Mouse (Mus musculus): ENCODE measurements around the gene Ephb2. TPM values are rescaled to one million over a fixed set of nuclear protein-coding genes. Genes with fewer than 3 reads are reported as not detected.

Ephb2 gene
- polyA plus RNA-seq, 1 experiment from 2014 or later: 0.07 TPM

DNA sequence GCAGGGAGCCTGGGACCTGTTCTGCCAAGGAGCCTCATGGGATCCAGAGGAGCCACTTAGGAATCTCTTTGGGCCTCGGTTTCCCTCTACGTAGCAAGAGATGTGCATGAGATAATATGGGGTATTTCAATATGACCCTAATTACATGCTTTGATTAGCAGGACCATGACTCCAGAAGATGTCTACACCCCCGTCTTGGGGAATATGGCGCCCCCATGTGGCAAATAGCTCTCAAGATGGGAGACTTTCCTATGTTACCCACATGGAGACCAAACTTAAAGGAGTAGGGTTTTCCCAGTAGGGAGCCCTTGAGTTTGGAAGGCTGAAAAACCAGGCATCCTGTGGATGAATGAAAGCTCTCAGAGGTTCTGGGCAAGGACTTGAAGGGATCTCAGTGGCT, 147.7 kb downstream of the Ephb2 start:
- Histone ChIP-seq H3K27ac (no peak overlapping the region), H3K79me2 (ENCODE audit: inconsistent target) (no peaks in the 10 kb centered on the region), H3K36me3 (ENCODE audit: inconsistent target) (no peaks in the 10 kb centered on the region), H3K4me3 (ENCODE audit: inconsistent target) (no peak overlapping the region)
- 45% methylated on average over 3 of the region's 4 CpGs for WGBS (ENCODE audit: missing documents)

DNA sequence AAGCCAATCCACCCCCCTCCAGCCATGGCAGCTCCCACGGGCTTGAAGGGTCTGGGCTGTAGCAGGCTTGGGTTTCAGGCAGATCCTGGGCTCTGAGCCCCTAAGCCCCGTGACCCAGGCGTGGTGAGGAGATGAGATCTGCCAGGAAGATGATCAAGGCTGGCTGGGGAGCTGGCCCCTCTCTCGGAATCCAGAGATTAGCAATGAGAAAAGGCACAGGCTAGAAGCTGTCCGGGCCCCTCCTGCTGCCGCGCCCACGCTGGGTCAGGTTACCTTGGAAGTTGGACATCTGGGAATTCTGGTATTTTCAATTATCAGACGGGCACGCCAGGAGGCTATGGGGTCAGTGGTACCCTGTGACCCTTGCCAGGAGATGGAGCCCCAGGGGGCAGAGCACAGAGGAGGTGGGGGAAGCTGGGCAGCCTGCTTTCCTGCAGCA, 150.3 kb downstream of the Ephb2 start:
- H3K27ac ChIP-seq: no peak overlapping the region
- no peaks in the 10 kb centered on the region for H3K36me3 ChIP-seq (ENCODE audit: inconsistent target)
- H3K79me2 ChIP-seq (ENCODE audit: inconsistent target): no peaks in the 10 kb centered on the region
- no peak overlapping the region for H3K4me3 ChIP-seq (ENCODE audit: inconsistent target)
- WGBS (ENCODE audit: missing documents): 97% methylated on average over 10 of the region's 10 CpGs

DNA sequence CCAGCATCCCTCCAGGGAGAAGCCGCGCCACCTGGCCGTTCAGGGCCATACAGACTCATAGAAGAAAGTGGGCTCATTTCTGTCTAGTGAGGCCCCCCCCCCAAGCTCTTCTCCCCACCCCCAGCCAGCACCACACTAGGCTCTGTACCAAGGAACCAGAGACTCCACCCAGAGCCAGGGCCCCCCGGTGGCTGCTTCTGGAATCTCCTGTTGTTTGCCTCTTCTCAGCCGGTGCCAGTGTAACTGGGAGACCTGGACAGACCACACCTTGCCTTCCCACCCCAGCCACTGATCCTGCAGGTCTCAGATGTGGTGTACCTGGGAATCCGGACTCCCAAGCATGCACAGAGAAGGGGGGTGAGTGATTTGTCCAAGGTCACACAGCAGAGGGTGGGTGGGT, 151.3 kb downstream of the Ephb2 start:
- Histone ChIP-seq H3K79me2 (ENCODE audit: inconsistent target) (no peaks in the 10 kb centered on the region), H3K36me3 (ENCODE audit: inconsistent target) (no peaks in the 10 kb centered on the region), H3K4me3 (ENCODE audit: inconsistent target) (no peak overlapping the region), H3K27ac (no peak overlapping the region)
- WGBS (ENCODE audit: missing documents): 85% methylated on average over 6 of the region's 6 CpGs

GRCm38 (mm10) chr4:136680641-136681040, 155.1 kb downstream of the Ephb2 start:
- no peaks in the 10 kb centered on the region for H3K36me3 ChIP-seq (ENCODE audit: inconsistent target)
- 97% methylated on average over 14 of the region's 14 CpGs for WGBS (ENCODE audit: missing documents)
- H3K4me3 ChIP-seq (ENCODE audit: inconsistent target): no peak overlapping the region
- H3K27ac ChIP-seq: no peak overlapping the region
- no peaks in the 10 kb centered on the region for H3K79me2 ChIP-seq (ENCODE audit: inconsistent target)

DNA sequence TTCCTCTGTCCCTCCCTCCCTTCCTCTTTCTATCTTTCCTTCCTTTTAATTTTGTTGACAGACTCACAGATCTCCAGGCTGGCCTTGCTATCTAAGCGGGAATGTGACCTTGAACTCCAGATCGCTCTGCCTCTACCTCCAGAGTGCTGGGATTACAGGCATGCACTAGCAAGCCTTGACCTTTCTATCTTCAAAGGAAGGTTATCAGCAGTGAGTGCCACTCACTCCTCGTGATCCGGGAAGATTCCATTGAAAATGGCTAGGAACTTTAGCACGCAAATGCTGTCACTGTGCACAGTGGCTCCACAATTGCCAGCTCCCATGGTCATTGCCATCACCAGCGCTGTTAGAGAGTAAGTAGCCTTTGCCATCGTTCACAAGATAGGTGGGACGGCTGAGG, 156.6 kb downstream of the Ephb2 start:
- Histone ChIP-seq H3K27ac (no peak overlapping the region), H3K4me3 (ENCODE audit: inconsistent target) (no peak overlapping the region), H3K79me2 (ENCODE audit: inconsistent target) (no peaks in the 10 kb centered on the region), H3K36me3 (ENCODE audit: inconsistent target) (no peaks in the 10 kb centered on the region)
- 94% methylated on average over 8 of the region's 8 CpGs for WGBS (ENCODE audit: missing documents)

GRCm38 (mm10) chr4:136678480-136678879, 157.3 kb downstream of the Ephb2 start:
- WGBS (ENCODE audit: missing documents): 4% methylated on average over 3 of the region's 3 CpGs
- Histone ChIP-seq H3K36me3 (ENCODE audit: inconsistent target) (no peaks in the 10 kb centered on the region), H3K79me2 (ENCODE audit: inconsistent target) (no peaks in the 10 kb centered on the region), H3K4me3 (ENCODE audit: inconsistent target) (no peak overlapping the region), H3K27ac (no peak overlapping the region)

DNA sequence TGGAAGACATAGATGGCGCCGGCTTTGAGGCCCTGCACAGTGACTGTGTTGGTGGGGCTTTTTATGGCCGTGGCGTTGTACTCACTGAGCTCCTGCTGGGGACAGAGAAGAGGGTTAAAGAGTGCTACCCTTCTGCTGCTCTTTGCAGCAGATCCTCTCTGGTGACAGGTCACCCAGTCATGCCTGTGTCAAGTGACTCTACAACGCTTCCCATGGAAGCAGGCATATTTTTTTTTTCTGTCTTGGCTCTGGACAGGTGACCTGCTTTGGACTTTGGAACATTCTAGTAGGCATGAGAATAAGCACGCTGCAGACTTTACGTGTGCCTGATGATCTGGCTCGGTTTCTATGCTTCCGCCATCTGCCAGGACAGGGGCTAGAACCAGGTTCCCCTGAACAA, 160.3 kb downstream of the Ephb2 start:
- no peaks in the 10 kb centered on the region for H3K79me2 ChIP-seq (ENCODE audit: inconsistent target)
- H3K36me3 ChIP-seq (ENCODE audit: inconsistent target): no peaks in the 10 kb centered on the region
- 88% methylated on average over 8 of the region's 9 CpGs for WGBS (ENCODE audit: missing documents)
- H3K4me3 ChIP-seq (ENCODE audit: inconsistent target): no peak overlapping the region
- no peak overlapping the region for H3K27ac ChIP-seq

DNA sequence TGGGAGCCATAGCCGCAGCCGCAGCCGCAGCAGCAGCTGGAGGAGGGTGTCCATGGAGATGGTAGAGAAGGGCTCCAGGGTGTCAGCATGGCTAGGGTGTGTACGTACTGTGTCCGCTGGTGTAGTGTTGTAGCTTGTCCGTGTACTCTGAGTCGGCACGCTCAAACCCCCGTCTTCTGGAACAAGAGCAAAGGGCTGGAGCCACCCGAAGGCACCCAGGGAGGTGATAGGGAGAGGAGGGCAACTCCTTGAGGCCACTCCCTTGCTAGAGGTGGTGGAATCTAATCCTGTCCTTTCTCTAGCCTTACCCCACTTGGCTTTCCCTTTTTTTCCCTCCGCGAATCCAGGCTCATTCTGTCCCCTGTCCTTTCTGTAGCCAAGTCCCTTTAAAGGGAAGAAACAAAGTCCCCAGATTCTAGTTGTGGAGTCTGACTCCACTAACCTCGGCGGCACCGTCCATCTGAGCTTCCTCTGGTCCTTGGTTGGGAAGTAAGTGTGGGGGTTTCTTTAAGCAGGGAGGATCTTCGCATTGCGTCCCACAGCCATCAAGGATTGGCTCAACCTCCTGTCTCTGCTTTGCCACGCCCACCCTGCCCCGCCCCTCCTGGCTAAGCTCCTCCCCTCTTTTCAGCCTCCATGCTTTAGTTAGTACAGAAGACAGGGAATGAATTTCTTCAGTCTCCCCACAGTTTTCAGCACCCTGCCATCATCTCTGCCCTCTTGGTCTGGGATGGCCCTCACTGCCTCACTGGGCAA, 163.3 kb downstream of the Ephb2 start:
- Histone ChIP-seq H3K79me2 (ENCODE audit: inconsistent target) (no peaks in the 10 kb centered on the region), H3K27ac (no peak overlapping the region), H3K4me3 (ENCODE audit: inconsistent target) (no peak overlapping the region), H3K36me3 (ENCODE audit: inconsistent target) (no peaks in the 10 kb centered on the region)
- 94% methylated on average over 16 of the region's 19 CpGs for WGBS (ENCODE audit: missing documents)

GRCm38 (mm10) chr4:136667757-136668156, 168.0 kb downstream of the Ephb2 start:
- no peak overlapping the region for H3K4me3 ChIP-seq (ENCODE audit: inconsistent target)
- H3K79me2 ChIP-seq (ENCODE audit: inconsistent target): no peaks in the 10 kb centered on the region
- H3K36me3 ChIP-seq (ENCODE audit: inconsistent target): no peaks in the 10 kb centered on the region
- WGBS (ENCODE audit: missing documents): 76% methylated on average over 10 of the region's 10 CpGs
- H3K27ac ChIP-seq: no peak overlapping the region

DNA sequence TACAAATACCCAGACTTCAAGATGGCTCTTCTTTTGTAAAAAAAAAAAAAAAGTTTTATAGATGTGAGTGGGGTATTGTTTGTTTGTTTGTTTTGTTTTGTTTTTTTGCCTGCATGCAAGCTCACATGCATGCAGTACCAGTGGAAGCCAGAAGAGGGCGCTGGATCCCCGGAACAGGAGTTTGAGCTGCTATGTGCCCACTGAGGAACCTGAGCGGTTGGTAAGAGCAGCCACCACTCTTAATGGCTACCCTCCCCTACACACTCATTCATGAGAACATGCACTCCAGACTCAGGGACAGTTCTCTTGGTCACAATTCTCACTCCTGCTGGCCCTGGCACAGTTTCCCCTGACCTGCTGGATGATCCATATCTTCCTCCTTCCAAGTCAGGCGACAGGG, 169.8 kb downstream of the Ephb2 start:
- no peaks in the 10 kb centered on the region for H3K79me2 ChIP-seq (ENCODE audit: inconsistent target)
- 69% methylated on average over 4 of the region's 4 CpGs for WGBS (ENCODE audit: missing documents)
- H3K27ac ChIP-seq: no peak overlapping the region
- H3K36me3 ChIP-seq (ENCODE audit: inconsistent target): no peaks in the 10 kb centered on the region
- H3K4me3 ChIP-seq (ENCODE audit: inconsistent target): no peak overlapping the region

DNA sequence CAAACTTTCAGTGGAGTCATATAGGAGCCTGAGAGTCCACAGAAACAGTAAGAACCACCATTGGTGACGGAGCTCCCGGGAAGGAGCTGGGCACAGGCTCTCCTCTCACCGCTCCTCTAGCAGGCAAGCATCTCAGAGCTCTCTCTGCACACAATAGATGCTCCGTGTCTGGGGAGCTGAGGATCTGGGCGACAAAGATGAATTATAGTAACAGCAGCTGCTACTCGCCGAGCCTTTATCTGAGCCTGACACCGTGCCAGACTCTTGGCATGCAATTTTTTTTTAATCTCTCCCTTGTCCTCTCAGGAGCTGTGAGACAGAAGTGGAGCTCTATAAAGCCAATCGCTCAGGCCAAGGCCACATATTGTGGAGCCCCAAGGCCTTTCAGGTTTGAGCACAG, 170.7 kb downstream of the Ephb2 start:
- 95% methylated on average over 9 of the region's 9 CpGs for WGBS (ENCODE audit: missing documents)
- H3K36me3 ChIP-seq (ENCODE audit: inconsistent target): no peaks in the 10 kb centered on the region
- H3K79me2 ChIP-seq (ENCODE audit: inconsistent target): no peaks in the 10 kb centered on the region
- no peak overlapping the region for H3K27ac ChIP-seq
- H3K4me3 ChIP-seq (ENCODE audit: inconsistent target): no peak overlapping the region

GRCm38 (mm10) chr4:136657914-136658313, 177.9 kb downstream of the Ephb2 start:
- H3K79me2 ChIP-seq (ENCODE audit: inconsistent target): no peaks in the 10 kb centered on the region
- 6% methylated on average over 2 of the region's 3 CpGs for WGBS (ENCODE audit: missing documents)
- no peaks in the 10 kb centered on the region for H3K36me3 ChIP-seq (ENCODE audit: inconsistent target)
- no peak overlapping the region for H3K27ac ChIP-seq
- no peak overlapping the region for H3K4me3 ChIP-seq (ENCODE audit: inconsistent target)

GRCm38 (mm10) chr4:136653692-136654234, 182.0 kb downstream of the Ephb2 start:
- H3K27ac ChIP-seq: no peak overlapping the region
- no peaks in the 10 kb centered on the region for H3K79me2 ChIP-seq (ENCODE audit: inconsistent target)
- WGBS (ENCODE audit: missing documents): 63% methylated on average over 10 of the region's 10 CpGs
- H3K4me3 ChIP-seq (ENCODE audit: inconsistent target): no peak overlapping the region
- H3K36me3 ChIP-seq (ENCODE audit: inconsistent target): no peaks in the 10 kb centered on the region

DNA sequence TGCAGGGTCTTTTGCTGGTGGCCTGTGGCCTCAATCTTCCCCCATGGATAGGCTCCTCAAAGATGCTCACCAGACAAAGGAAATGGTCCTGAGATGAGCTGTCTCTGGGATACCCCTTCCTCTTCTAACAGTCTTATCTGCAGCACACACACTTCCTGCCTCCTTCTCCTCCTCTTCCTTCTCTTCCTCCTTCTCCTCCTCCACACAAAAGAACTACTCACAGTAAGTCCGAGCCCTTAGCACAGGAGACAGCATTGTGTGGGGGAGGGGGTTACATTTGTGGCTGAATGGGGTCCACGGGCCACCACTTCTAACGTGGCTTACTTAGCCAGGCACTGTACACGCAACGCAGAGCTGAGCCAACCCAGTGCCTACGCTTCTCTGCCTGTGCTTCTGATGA, 182.8 kb downstream of the Ephb2 start:
- H3K27ac ChIP-seq: no peak overlapping the region
- H3K79me2 ChIP-seq (ENCODE audit: inconsistent target): no peaks in the 10 kb centered on the region
- H3K36me3 ChIP-seq (ENCODE audit: inconsistent target): no peaks in the 10 kb centered on the region
- 27% methylated on average over 6 of the region's 6 CpGs for WGBS (ENCODE audit: missing documents)
- no peak overlapping the region for H3K4me3 ChIP-seq (ENCODE audit: inconsistent target)

GRCm38 (mm10) chr4:136652528-136652910, 183.3 kb downstream of the Ephb2 start:
- WGBS (ENCODE audit: missing documents): 32% methylated on average over 11 of the region's 11 CpGs
- no peaks in the 10 kb centered on the region for H3K36me3 ChIP-seq (ENCODE audit: inconsistent target)
- H3K27ac ChIP-seq: no peak overlapping the region
- no peaks in the 10 kb centered on the region for H3K79me2 ChIP-seq (ENCODE audit: inconsistent target)
- no peak overlapping the region for H3K4me3 ChIP-seq (ENCODE audit: inconsistent target)
